Mouse (Mus musculus): ENCODE measurements around the gene Ncstn.

The Ncstn gene

DNA sequence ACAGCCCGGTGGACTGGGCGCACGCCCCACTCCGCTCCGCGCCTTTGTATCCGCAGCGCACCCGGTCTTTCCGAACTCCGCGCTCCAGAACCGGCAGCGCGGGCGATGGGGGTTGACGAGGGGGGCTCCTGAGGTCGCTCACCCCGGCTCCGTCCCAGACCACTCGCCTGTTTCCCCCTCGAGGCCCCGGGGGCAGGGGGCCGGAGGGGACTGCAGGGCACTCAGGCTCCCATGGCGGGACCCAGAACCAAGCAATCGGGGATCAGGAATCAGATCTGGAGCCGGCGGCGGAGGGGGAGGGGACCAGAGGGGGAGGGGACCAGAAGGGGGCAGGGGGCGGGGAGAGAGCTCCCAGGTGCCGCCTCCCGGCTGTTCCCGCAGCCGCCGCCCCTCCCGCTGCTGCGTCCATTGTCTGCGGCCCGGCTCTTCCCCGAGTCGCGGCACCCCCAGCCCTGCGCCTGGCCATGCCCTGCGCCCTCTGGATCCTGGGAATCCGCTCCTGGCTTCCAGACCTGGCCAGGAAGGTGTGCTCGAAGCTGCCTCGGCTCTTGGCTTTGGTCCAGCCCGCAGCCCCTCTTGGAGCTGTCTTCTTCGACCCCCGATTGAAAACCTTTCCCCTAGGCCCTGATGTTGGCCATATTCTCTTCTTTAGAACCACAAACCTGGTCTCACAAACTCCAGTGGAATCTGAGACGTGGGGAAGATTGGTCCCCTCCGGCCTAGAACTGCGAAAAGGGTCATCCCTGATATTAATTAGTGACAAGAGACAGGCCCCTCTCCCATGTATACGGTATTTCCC, 55.4 kb downstream of the Ncstn start:
- WGBS, result 2% methylated on average over 51 of the region's 54 CpGs

GRCm38 (mm10) chr1:172026201-172026901, 56.2 kb downstream of the Ncstn start:
- 6% methylated on average over 23 of the region's 23 CpGs for WGBS

DNA sequence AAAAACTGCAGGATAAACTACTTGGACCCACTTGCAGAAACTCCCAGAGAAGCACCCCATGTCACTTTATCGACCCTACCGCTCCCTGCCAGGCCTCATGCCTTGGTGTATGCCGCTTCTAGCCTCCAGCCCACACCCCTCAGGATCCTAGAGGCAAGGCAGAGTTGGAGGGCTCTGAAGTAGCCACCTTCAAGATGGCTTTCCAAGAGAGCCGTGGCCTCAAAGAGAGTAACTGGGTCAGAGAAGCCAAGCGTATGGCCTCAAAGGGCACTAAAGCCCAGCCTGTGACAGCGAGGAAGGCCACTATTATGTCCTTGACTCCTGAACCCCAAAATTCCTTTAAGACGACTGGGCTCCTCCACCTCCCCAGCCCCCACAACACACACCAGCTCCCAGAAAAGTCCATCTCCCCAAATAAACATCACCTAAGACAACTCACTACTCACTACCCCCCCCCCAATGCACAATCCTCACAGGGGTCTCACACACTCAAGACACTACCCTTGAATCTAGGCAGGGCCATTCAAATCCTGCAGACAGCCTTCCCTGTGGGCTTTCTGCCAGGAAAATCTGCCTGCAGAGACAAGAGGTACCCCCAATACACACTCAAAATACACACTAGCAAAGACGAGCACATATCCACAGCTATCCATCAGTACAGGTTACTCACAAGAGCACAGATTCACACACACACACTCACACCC, 57.2 kb downstream of the Ncstn start:
- 62% methylated on average over 8 of the region's 8 CpGs for WGBS

- WGBS, result 77% methylated on average over 9 of the region's 9 CpGs
Measured at GRCm38 (mm10) chr1:172024140-172024895, 58.3 kb downstream of the Ncstn start.

DNA sequence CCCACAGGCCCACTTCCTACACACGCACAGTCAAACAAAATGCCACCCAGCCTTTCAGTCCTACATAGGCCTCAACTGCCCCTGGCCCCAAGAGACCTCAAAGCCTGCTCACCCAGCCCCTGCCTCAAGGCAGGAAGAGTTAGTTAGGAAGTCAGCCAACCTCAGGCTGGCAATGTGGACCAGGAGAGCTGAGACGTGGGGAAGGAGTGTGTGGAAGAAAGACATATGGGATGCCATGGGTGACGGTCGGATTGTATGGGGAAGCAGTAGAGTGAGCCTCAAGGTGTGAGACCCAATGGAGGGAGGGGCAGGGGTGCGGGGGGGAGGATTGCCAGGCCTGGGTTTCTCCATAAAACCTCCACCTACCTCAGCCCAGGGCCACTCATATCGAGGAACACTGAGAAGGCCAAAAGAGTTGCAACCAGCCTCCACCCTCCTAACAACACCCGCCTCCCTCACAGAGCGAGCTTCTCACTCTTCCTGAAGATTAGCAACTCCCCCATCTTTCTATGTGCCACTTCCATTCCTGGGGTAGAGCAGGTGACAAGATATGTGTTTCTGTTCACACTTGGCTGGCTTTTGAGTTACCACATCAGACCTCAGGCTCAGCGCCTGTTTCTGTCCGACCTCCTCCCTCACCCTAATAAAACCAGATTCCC, 62.6 kb downstream of the Ncstn start:
- WGBS, result 58% methylated on average over 10 of the region's 10 CpGs

DNA sequence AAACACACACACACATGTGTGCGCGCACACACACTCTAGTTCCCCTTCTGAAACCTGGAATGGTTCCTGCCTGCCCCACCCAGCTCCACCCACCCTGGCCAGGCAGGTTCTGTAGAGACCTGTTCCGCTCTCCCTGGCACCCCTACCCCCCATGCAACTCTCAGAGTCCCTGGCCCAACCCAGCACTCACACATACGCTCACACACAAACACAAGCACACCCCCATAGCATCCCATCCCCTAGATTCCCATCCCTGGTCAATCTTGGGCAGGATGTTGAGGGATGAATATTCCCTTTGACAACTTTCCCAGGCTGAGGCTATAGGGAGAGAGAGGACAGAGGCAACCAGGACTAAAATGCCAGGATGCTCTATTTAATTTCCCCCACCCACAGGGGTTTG, 63.3 kb downstream of the Ncstn start:
- WGBS, result 83% methylated on average over 4 of the region's 4 CpGs

GRCm38 (mm10) chr1:172018336-172019311, 64.0 kb downstream of the Ncstn start:
- WGBS, result 87% methylated on average over 9 of the region's 9 CpGs

GRCm38 (mm10) chr1:172017517-172018070, 65.0 kb downstream of the Ncstn start:
- WGBS, result 76% methylated on average over 6 of the region's 6 CpGs

- 54% methylated on average over 6 of the region's 6 CpGs for WGBS
Measured at GRCm38 (mm10) chr1:172016660-172017516, 65.7 kb downstream of the Ncstn start.

DNA sequence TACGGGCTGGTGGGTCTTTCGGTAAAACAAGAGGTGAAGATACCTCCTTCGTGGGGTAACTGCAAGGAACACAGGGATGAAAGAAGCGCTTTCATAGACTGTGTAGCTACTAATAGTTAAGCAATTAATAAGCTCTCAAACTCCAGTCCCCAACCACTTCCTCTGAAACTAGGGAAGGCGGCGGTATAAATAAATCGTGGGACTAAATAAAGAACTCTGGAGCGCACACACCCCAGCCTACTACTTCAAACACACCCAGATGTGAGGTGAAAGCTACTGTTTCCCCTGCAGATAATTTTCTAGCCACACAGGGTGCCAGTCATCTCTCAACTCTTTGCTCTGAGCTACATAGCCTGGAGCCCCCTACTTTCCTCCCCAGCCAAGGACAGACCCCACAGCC, 66.6 kb downstream of the Ncstn start:
- WGBS, result 32% methylated on average over 8 of the region's 8 CpGs

All from cerebral cortex, adult 2 months (tissue).